Mouse (Mus musculus): ENCODE results near the gene Dapk2. TPM values are rescaled to one million over a fixed set of nuclear protein-coding genes. Genes with fewer than 3 reads are reported as not detected.

Gene Dapk2
- polyA plus RNA-seq, 1 experiment = 11.8 TPM

- Histone ChIP-seq H3K36me3 (ENCODE audit: control insufficient read depth, insufficient read depth, low read length) (no peaks in the 10 kb centered on the region), H3K27ac (ENCODE audit: insufficient read depth, low read depth, low read length) (no peak overlapping the region), H3K27me3 (replicated peaks; ENCODE audit: control insufficient read depth, insufficient read depth, low read length) (no peaks in the 10 kb centered on the region), H3K4me1 (ENCODE audit: control insufficient read depth, insufficient read depth, low read length) (no peaks in the 10 kb centered on the region), H3K4me3 (ENCODE audit: insufficient read depth, low read depth, low read length) (no peak overlapping the region)
- no peak for DNase-seq
- TF ChIP-seq POLR2A (IDR thresholded peaks at IDR 0.05; ENCODE audit: low read depth, low read length) (no peak), CTCF (conservative IDR thresholded peaks at IDR 0.05; ENCODE audit: insufficient read depth, insufficient read length, low read depth, low read length) (no peak)
- 73% methylated on average over 11 of the region's 11 CpGs for WGBS
Observed at GRCm38 (mm10) chr9:66181826-66182678, 24.0 kb downstream of the Dapk2 start.

- H3K36me3 ChIP-seq (ENCODE audit: control insufficient read depth, insufficient read depth, low read length) = no peaks in the 10 kb centered on the region
- H3K27ac ChIP-seq (ENCODE audit: insufficient read depth, low read depth, low read length) = no peak overlapping the region
- no peak overlapping the region for H3K4me3 ChIP-seq (ENCODE audit: insufficient read depth, low read depth, low read length)
- 88% methylated on average over 3 of the region's 3 CpGs for WGBS
- no peak for TF ChIP-seq POLR2A (IDR thresholded peaks at IDR 0.05; ENCODE audit: low read depth, low read length)
- no peak for TF ChIP-seq CTCF (conservative IDR thresholded peaks at IDR 0.05; ENCODE audit: insufficient read depth, insufficient read length, low read depth, low read length)
- H3K27me3 ChIP-seq (replicated peaks; ENCODE audit: control insufficient read depth, insufficient read depth, low read length) = no peaks in the 10 kb centered on the region
- DNase-seq = no peak
- no peaks in the 10 kb centered on the region for H3K4me1 ChIP-seq (ENCODE audit: control insufficient read depth, insufficient read depth, low read length)
Observed at GRCm38 (mm10) chr9:66182679-66182993, 24.6 kb downstream of the Dapk2 start.

GRCm38 (mm10) chr9:66183023-66183422 lies 25.0 kb downstream of the Dapk2 start:
- H3K4me1 ChIP-seq (ENCODE audit: control insufficient read depth, insufficient read depth, low read length) = no peaks in the 10 kb centered on the region
- no peak overlapping the region for H3K4me3 ChIP-seq (ENCODE audit: insufficient read depth, low read depth, low read length)
- H3K27ac ChIP-seq (ENCODE audit: insufficient read depth, low read depth, low read length) = no peak overlapping the region
- DNase-seq = no peak
- TF ChIP-seq POLR2A (IDR thresholded peaks at IDR 0.05; ENCODE audit: low read depth, low read length) (no peak), CTCF (conservative IDR thresholded peaks at IDR 0.05; ENCODE audit: insufficient read depth, insufficient read length, low read depth, low read length) (no peak)
- H3K27me3 ChIP-seq (replicated peaks; ENCODE audit: control insufficient read depth, insufficient read depth, low read length) = no peaks in the 10 kb centered on the region
- H3K36me3 ChIP-seq (ENCODE audit: control insufficient read depth, insufficient read depth, low read length) = no peaks in the 10 kb centered on the region
- WGBS = 80% methylated on average over 3 of the region's 3 CpGs

GRCm38 (mm10) chr9:66184572-66184971 lies 26.5 kb downstream of the Dapk2 start:
- Histone ChIP-seq H3K27ac (ENCODE audit: insufficient read depth, low read depth, low read length) (no peak overlapping the region), H3K4me3 (ENCODE audit: insufficient read depth, low read depth, low read length) (no peak overlapping the region), H3K27me3 (replicated peaks; ENCODE audit: control insufficient read depth, insufficient read depth, low read length) (no peaks in the 10 kb centered on the region), H3K36me3 (ENCODE audit: control insufficient read depth, insufficient read depth, low read length) (no peaks in the 10 kb centered on the region), H3K4me1 (ENCODE audit: control insufficient read depth, insufficient read depth, low read length) (no peaks in the 10 kb centered on the region)
- 82% methylated on average over 5 of the region's 5 CpGs for WGBS
- DNase-seq = no peak
- TF ChIP-seq CTCF (conservative IDR thresholded peaks at IDR 0.05; ENCODE audit: insufficient read depth, insufficient read length, low read depth, low read length) = no peak
- no peak for TF ChIP-seq POLR2A (IDR thresholded peaks at IDR 0.05; ENCODE audit: low read depth, low read length)

- Histone ChIP-seq H3K4me3 (ENCODE audit: insufficient read depth, low read depth, low read length) (no peak overlapping the region), H3K4me1 (ENCODE audit: control insufficient read depth, insufficient read depth, low read length) (no peaks in the 10 kb centered on the region), H3K27me3 (replicated peaks; ENCODE audit: control insufficient read depth, insufficient read depth, low read length) (no peaks in the 10 kb centered on the region), H3K27ac (ENCODE audit: insufficient read depth, low read depth, low read length) (no peak overlapping the region), H3K36me3 (ENCODE audit: control insufficient read depth, insufficient read depth, low read length) (no peaks in the 10 kb centered on the region)
- TF ChIP-seq POLR2A (IDR thresholded peaks at IDR 0.05; ENCODE audit: low read depth, low read length) (no peak), CTCF (conservative IDR thresholded peaks at IDR 0.05; ENCODE audit: insufficient read depth, insufficient read length, low read depth, low read length) (no peak)
- DNase-seq = no peak
- 46% methylated on average over 6 of the region's 6 CpGs for WGBS
Observed at GRCm38 (mm10) chr9:66186426-66186825, 28.4 kb downstream of the Dapk2 start.

GRCm38 (mm10) chr9:66189026-66189425 lies 31.0 kb downstream of the Dapk2 start:
- DNase-seq = no peak
- Histone ChIP-seq H3K4me3 (ENCODE audit: insufficient read depth, low read depth, low read length) (no peak overlapping the region), H3K4me1 (ENCODE audit: control insufficient read depth, insufficient read depth, low read length) (no peaks in the 10 kb centered on the region), H3K36me3 (ENCODE audit: control insufficient read depth, insufficient read depth, low read length) (no peaks in the 10 kb centered on the region), H3K27me3 (replicated peaks; ENCODE audit: control insufficient read depth, insufficient read depth, low read length) (no peaks in the 10 kb centered on the region), H3K27ac (ENCODE audit: insufficient read depth, low read depth, low read length) (no peak overlapping the region)
- WGBS = 61% methylated on average over 1 of the region's 1 CpGs
- no peak; the same call in 1 of the 2 replicates for TF ChIP-seq CTCF (conservative IDR thresholded peaks at IDR 0.05; ENCODE audit: insufficient read depth, insufficient read length, low read depth, low read length)
- no peak for TF ChIP-seq POLR2A (IDR thresholded peaks at IDR 0.05; ENCODE audit: low read depth, low read length)

- H3K36me3 ChIP-seq (ENCODE audit: control insufficient read depth, insufficient read depth, low read length) = no peaks in the 10 kb centered on the region
- no peaks in the 10 kb centered on the region for H3K27me3 ChIP-seq (replicated peaks; ENCODE audit: control insufficient read depth, insufficient read depth, low read length)
- H3K27ac ChIP-seq (ENCODE audit: insufficient read depth, low read depth, low read length) = no peak overlapping the region
- 89% methylated on average over 3 of the region's 3 CpGs for WGBS
- no peak for DNase-seq
- TF ChIP-seq POLR2A (IDR thresholded peaks at IDR 0.05; ENCODE audit: low read depth, low read length) (no peak), CTCF (conservative IDR thresholded peaks at IDR 0.05; ENCODE audit: insufficient read depth, insufficient read length, low read depth, low read length) (no peak)
- no peak overlapping the region for H3K4me3 ChIP-seq (ENCODE audit: insufficient read depth, low read depth, low read length)
- no peaks in the 10 kb centered on the region for H3K4me1 ChIP-seq (ENCODE audit: control insufficient read depth, insufficient read depth, low read length)
Observed at GRCm38 (mm10) chr9:66194003-66194402, 36.0 kb downstream of the Dapk2 start.
